Mouse (Mus musculus) cerebellum, adult 2 months (tissue): ENCODE results near the gene Wdtc1.

Experiments
- CTCF ChIP-seq: fragments of 200-500 bp; IDR thresholded peaks from 2 replicates; pipeline ENCODE4 v1.5.1; 2011; ENCODE audit warnings: low read depth, mild to moderate bottlenecking, control low read depth, low read length, moderate library complexity, borderline replicate concordance; ENCODE audit not compliant: insufficient read depth
- POLR2A ChIP-seq: fragments of 200-500 bp; IDR thresholded peaks from 2 replicates; pipeline ENCODE4 v1.6.1; 2011; ENCODE audit warnings: low read length, control low read depth, borderline replicate concordance; ENCODE audit not compliant: insufficient read depth

DNA sequence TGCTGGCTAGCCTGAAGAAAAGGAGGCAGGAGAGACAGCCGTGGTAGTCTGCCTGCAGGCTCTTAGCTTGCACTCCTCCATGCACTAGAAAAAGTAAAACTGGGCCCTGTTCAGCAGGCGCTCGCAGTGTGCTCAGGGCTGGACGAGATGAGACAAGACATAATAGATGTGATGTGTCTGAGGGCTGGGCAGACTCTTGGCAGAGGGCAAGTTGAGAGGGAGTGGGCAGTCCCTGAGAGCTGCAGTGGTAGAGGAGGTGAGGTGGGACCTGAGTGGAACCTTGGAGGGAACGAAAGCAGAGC lies 25.7 kb upstream of the Wdtc1 start:
- TF ChIP-seq CTCF: no peak
- TF ChIP-seq POLR2A: no peak
